Mouse (Mus musculus) erythroid progenitor cell, adult 5-6 weeks (primary cell): ENCODE measurements around the gene Hdgf. TPM values are rescaled to one million over a fixed set of nuclear protein-coding genes. Genes with fewer than 3 reads are reported as not detected.
A peak's percentile ranks its signal among the peaks of the same experiment; 100 is the strongest.
"Not testable (repeated sequence)": the region's sequence is repeated elsewhere in the genome, so short reads cannot be mapped to it uniquely, and the experiment has no call there.

Experiments used
- ATAC-seq: replicated peaks from 2 replicates; pipeline ENCODE4 v1.8.0; 2016; ENCODE audit warnings: moderate number of reproducible peaks, mild to moderate bottlenecking, moderate TSS enrichment, inconsistent platforms; ENCODE audit not compliant: poor library complexity, low FRiP score, severe bottlenecking
- total RNA-seq, 2 experiments: library from RNA; stranded (forward) in 1 of 2; stranded (reverse) in 1 of 2; fragments of 150-400 nt in 1 of 2; fragments of 186-747, 209-891 nt in 1 of 2; gene quantifications; 2 replicates each; pipeline versions ENCODE4 v1.2.3 to v1.2.4; 2015 to 2017; ENCODE audit warnings: low replicate concordance in 2 of 2

The Hdgf gene
- total RNA-seq (2015; ENCODE audit: low replicate concordance) (255 and 262 TPM in 2 replicates), total RNA-seq (2017; ENCODE audit: low replicate concordance) (349 and 393 TPM in 2 replicates)

GRCm38 (mm10) chr3:87905880-87906485, at the start of gene Hdgf:
Gene Hdgf (plus strand): TSS chr3:87906321.
- ATAC-seq = peak; percentile 84

- ATAC-seq = no peak
These were observed 48.5 kb upstream of the Hdgf start for GRCm38 (mm10) chr3:87857666-87858065.

- peak; percentile 67; the same call in 1 of the 2 replicates for ATAC-seq
These were observed 46.3 kb upstream of the Hdgf start for GRCm38 (mm10) chr3:87859813-87860212.

GRCm38 (mm10) chr3:87864111-87864510, 42.0 kb upstream of the Hdgf start:
- ATAC-seq = not testable (repeated sequence)

DNA sequence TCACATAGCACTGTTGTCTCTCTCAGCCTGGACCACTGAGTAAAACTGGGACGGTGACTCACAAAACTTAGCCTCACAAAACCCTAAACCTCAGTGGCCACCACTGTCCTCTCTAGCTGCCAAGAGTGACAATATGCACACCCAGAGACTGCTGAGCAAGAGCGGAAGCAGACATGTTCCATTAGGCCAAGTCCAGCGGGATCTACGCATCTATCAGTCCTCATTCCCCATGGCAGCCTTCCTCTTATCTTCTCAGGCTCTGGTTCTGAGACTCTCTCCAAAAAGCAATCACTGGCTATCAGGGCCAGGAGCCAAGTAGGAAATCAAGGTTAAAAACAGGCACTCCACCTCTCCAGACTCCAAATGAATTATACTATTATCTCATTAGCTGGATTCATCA, 28.4 kb upstream of the Hdgf start:
- ATAC-seq = no peak

- ATAC-seq = no peak
These were observed 21.8 kb upstream of the Hdgf start for GRCm38 (mm10) chr3:87884291-87884690.

DNA sequence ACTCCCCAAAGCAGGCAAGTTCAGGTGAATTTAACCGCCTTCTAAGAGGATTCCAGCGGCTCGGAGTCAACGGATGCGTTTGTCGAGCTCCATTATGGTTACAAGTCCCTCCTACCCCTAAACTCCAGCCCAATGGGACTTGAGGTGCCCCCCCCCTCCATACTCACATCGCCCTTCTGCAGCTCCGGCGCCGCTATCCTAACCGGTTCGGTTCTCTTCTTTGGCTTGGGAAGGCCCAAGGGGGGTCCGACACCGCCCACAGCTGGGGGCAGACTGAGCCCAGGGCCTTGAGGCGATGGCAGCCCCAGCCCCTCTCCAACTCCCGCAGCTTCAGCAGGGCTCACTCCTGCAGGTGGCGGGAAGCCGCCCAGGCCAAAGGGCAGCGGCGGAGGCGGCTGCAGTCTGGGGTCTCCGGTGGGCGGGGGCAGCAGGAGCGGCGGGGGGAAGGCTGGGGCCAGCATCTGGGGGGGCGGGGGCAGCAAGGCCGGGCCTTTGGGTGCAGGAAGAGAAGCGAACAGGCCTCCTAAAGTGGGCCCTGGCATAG, 21.3 kb upstream of the Hdgf start:
- no peak for ATAC-seq

GRCm38 (mm10) chr3:87885281-87886003, 20.7 kb upstream of the Hdgf start, which contains the start of gene Prcc:
Gene Prcc (minus strand): TSS chr3:87885608.
- ATAC-seq = peak; percentile 93

GRCm38 (mm10) chr3:87886004-87886365, 20.1 kb upstream of the Hdgf start:
- peak; percentile 28 for ATAC-seq

DNA sequence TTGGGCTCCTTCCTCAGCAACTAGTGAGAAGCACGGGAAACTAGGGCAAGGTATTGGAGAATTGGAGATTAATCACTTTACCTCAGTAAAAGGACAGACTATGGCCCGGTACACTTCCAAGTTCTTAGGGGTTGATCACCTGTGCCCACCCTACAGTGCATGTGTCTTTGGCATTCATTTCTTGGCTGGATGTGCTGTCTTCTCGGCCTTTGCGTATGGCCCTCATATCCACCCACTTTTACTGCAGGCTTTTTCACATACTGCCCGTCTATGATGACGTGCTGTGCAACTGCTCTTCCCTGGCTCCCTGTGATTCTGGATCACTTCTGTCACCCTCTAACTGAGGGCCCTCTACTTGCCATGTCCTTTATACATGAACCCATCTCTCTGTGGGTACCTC, 19.7 kb upstream of the Hdgf start:
- ATAC-seq = no peak

- not testable (repeated sequence) for ATAC-seq
These were observed 18.7 kb upstream of the Hdgf start for GRCm38 (mm10) chr3:87887400-87887799.

- no peak for ATAC-seq
These were observed 14.6 kb upstream of the Hdgf start for GRCm38 (mm10) chr3:87891481-87891880.

DNA sequence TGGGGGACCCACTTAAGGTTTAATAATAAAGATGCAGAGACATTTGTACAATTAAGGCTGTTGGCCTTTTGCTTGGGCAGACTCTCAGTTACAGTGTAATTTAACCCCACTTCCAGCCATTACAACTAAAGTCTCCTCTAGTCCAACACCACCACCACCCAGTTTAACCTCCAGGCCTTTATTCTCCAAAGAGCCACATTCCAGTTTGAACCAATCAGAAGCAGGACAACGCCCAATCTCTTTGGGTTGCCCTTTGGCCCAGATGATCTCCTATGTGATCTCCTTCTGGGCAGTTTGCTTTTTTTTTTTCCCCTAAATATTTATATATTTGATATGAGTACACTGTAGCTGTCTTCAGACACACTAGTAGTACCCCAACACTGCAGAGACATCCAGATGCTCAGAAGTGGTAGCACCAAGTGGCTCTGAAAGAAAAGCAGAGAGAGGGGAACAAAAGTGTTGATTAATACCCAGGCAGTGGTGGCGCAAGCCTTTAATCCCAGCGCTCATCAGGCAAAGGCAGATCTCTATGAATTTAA, 12.7 kb upstream of the Hdgf start:
- peak; percentile 71 for ATAC-seq

GRCm38 (mm10) chr3:87899266-87899665, 6.9 kb upstream of the Hdgf start:
- no peak for ATAC-seq

DNA sequence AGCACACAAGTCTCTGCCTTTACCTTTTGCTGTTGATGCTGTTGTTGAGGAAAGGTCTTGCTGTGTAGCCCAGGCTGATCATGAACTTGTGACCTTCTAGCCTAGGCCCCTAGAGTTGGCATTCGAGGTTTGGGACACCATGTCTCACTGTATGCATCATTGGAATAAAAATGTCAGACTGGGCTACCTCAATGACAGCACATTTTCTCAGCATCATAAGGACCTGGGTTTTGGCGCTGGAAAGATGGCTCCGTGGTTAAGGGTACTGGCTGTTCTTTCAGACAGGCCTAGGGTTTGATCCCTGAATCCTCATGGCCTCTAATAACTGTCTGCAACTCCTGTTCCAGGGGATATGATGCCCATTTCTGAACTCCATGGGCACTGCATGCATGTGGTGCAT, 6.3 kb upstream of the Hdgf start:
- ATAC-seq = no peak

DNA sequence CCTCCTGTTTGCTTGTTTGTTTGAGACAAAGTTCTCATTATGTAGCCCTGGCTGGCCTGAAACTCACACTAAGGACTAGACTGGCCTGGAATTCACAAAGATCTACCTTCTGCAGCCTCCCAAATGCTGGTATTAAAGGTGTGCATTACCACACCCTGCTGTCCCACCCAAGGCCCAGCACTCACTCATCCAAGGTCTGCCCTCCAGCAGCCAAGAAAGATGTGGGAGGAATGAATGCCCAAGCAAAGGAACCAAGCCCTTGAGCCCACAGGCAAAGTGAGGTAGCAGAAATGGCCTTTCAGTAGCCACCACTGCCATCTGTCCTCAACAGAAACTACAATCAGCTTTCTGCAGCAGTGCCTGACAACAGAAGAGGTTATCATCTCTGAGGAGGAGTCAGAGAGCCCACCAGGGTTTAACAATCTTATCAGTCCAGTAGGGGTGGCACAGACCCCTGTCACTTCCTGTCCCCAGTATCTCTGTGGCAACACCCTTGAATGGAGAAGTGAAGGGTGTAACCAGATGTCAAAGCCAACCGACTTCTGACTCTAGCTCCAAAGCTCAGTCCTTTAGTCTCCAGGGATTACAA, 5.0 kb upstream of the Hdgf start:
- peak; percentile 81 for ATAC-seq

GRCm38 (mm10) chr3:87901959-87902358, 4.2 kb upstream of the Hdgf start:
- not testable (repeated sequence) for ATAC-seq

GRCm38 (mm10) chr3:87903821-87904220, 2.3 kb upstream of the Hdgf start:
- no peak for ATAC-seq

DNA sequence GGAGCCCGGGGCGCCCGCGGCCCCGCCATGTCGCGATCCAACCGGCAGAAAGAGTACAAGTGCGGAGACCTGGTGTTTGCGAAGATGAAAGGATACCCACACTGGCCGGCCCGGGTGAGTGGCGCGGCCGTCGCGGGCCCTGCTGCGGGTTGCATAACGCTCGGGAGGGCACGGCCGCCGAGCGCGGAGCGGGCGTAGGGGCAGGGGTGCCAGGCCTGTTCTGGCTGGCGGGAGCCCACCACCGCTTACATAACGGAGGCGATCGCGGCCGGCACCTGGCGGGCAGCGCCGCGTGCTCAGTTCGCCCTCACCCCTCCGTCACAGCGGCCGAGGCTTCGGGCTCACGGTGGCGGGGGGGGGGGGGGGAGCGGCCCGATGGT, 470 bp downstream of the Hdgf start:
- no peak for ATAC-seq

- peak; percentile 37 for ATAC-seq
These were observed 1.1 kb downstream of the Hdgf start for GRCm38 (mm10) chr3:87906981-87907857.
